Mouse (Mus musculus): ENCODE results near the gene Cap2.

The Cap2 gene

GRCm38 (mm10) chr13:46629391-46629790, 127.7 kb downstream of the Cap2 start:
- in situ Hi-C loops (cut with MboI, MseI), result no loop called here

- in situ Hi-C loops (cut with MboI, MseI), result no loop called here
These were observed 131.1 kb downstream of the Cap2 start for GRCm38 (mm10) chr13:46632796-46633195.

GRCm38 (mm10) chr13:46633320-46634132, 131.9 kb downstream of the Cap2 start:
- in situ Hi-C loops (cut with MboI, MseI), result no loop called here

- in situ Hi-C loops (cut with MboI, MseI), result no loop called here
These were observed 132.5 kb downstream of the Cap2 start for GRCm38 (mm10) chr13:46634133-46634488.

- in situ Hi-C loops (cut with MboI, MseI), result loop anchor here (5.0 kb wide), 1 partner anchor 329 kb away; no protein-coding TSS in a partner anchor
These were observed 139.2 kb downstream of the Cap2 start for GRCm38 (mm10) chr13:46640608-46641468.

GRCm38 (mm10) chr13:46642318-46642717, 140.7 kb downstream of the Cap2 start:
- in situ Hi-C loops (cut with MboI, MseI), result loop anchor here (5.0 kb wide), 1 partner anchor 330 kb away; no protein-coding TSS in a partner anchor

- in situ Hi-C loops (cut with MboI, MseI), result loop anchor here (5.0 kb wide), 1 partner anchor 332 kb away; no protein-coding TSS in a partner anchor
These were observed 142.5 kb downstream of the Cap2 start for GRCm38 (mm10) chr13:46644175-46644574.

- in situ Hi-C loops (cut with MboI, MseI), result no loop called here
These were observed 143.8 kb downstream of the Cap2 start for GRCm38 (mm10) chr13:46645476-46645875.

GRCm38 (mm10) chr13:46651853-46652252, 150.2 kb downstream of the Cap2 start:
- in situ Hi-C loops (cut with MboI, MseI), result no loop called here

- in situ Hi-C loops (cut with MboI, MseI), result no loop called here
These were observed 151.0 kb downstream of the Cap2 start for GRCm38 (mm10) chr13:46652671-46653070.

GRCm38 (mm10) chr13:46653671-46654070, 152.0 kb downstream of the Cap2 start:
- in situ Hi-C loops (cut with MboI, MseI), result no loop called here

- in situ Hi-C loops (cut with MboI, MseI), result no loop called here
These were observed 152.9 kb downstream of the Cap2 start for GRCm38 (mm10) chr13:46654566-46654965.

- in situ Hi-C loops (cut with MboI, MseI), result no loop called here
These were observed 157.6 kb downstream of the Cap2 start for GRCm38 (mm10) chr13:46659211-46659610.

- in situ Hi-C loops (cut with MboI, MseI), result loop anchor here (10.0 kb wide), 1 partner anchor 159 kb away; the partner anchor contains the start of gene Cap2
These were observed 161.9 kb downstream of the Cap2 start for GRCm38 (mm10) chr13:46663461-46663964.

- in situ Hi-C loops (cut with MboI, MseI), result loop anchor here (10.0 kb wide), 1 partner anchor 164 kb away; the partner anchor contains the start of gene Cap2
These were observed 167.5 kb downstream of the Cap2 start, which contains the start of gene Fam8a1 for GRCm38 (mm10) chr13:46669048-46669619. Gene Fam8a1 (plus strand): TSS chr13:46669522.

- in situ Hi-C loops (cut with MboI, MseI), result loop anchor here (10.0 kb wide), 1 partner anchor 165 kb away; the partner anchor contains the start of gene Cap2
These were observed 168.1 kb downstream of the Cap2 start for GRCm38 (mm10) chr13:46669620-46670271.

GRCm38 (mm10) chr13:46670514-46670913, 168.9 kb downstream of the Cap2 start:
- in situ Hi-C loops (cut with MboI, MseI), result no loop called here

- in situ Hi-C loops (cut with MboI, MseI), result no loop called here
These were observed 173.0 kb downstream of the Cap2 start for GRCm38 (mm10) chr13:46674601-46675000.

GRCm38 (mm10) chr13:46677721-46678120, 176.1 kb downstream of the Cap2 start:
- in situ Hi-C loops (cut with MboI, MseI), result loop anchor here (5.0 kb wide), 1 partner anchor 355 kb away; no protein-coding TSS in a partner anchor

- in situ Hi-C loops (cut with MboI, MseI), result loop anchor here (5.0 kb wide), 1 partner anchor 34 kb away; no protein-coding TSS in a partner anchor
These were observed 181.3 kb downstream of the Cap2 start for GRCm38 (mm10) chr13:46682921-46683320.

- in situ Hi-C loops (cut with MboI, MseI), result loop anchor here (5.0 kb wide), 1 partner anchor 34 kb away; no protein-coding TSS in a partner anchor
These were observed 181.7 kb downstream of the Cap2 start for GRCm38 (mm10) chr13:46683370-46683769.
